Mouse (Mus musculus) kidney, embryonic 15.5 days (tissue): ENCODE measurements at regions not wholly inside any gene's neighbourhood (a gene's known extent, or its start where the extent isn't known, plus 50 kb on each side); places are given as distances from the start of the nearest gene placed in this dataset.

ENCODE experiments used
- ATAC-seq: fragments of 200-750 bp; cut with Nextera tagmentation; replicated peaks from 2 replicates; pipeline ENCODE4 v1.8.0; 2017; ENCODE audit warnings: moderate TSS enrichment; ENCODE audit not compliant: low FRiP score
- H3K27ac ChIP-seq: fragments of 300-500 bp; sonication (generic); 2 replicates; pipeline ENCODE4 v1.5.1; 2015; ENCODE audit warnings: mild to moderate bottlenecking, inconsistent platforms
- H3K27me3 ChIP-seq: fragments of 300-500 bp; sonication (generic); 2 replicates; pipeline ENCODE4 v1.6.1; 2015; ENCODE audit warnings: inconsistent platforms
- H3K36me3 ChIP-seq: fragments of 300-500 bp; sonication (generic); 2 replicates; pipeline ENCODE4 v1.6.1; 2015; ENCODE audit warnings: inconsistent platforms
- H3K4me1 ChIP-seq: fragments of 300-500 bp; sonication (generic); 2 replicates; pipeline ENCODE4 v1.6.1; 2015; ENCODE audit warnings: inconsistent platforms
- H3K4me2 ChIP-seq: fragments of 300-500 bp; sonication (generic); 2 replicates; pipeline ENCODE4 v1.6.1; 2015; ENCODE audit warnings: moderate library complexity, mild to moderate bottlenecking, inconsistent platforms
- H3K4me3 ChIP-seq: fragments of 300-500 bp; sonication (generic); replicated peaks from 2 replicates; pipeline ENCODE4 v1.5.1; 2015; ENCODE audit warnings: mild to moderate bottlenecking, inconsistent platforms
- H3K9ac ChIP-seq: fragments of 300-500 bp; sonication (generic); 2 replicates; pipeline ENCODE4 v1.6.1; 2015; ENCODE audit warnings: mild to moderate bottlenecking, inconsistent platforms
- H3K9me3 ChIP-seq: fragments of 300-500 bp; sonication (generic); replicated peaks from 2 replicates; pipeline ENCODE4 v1.6.1; 2016; ENCODE audit warnings: inconsistent platforms
- WGBS: fragments of 180-500 bp; shearing (Covaris S2); methylation state at CpG from one replicate; pipeline ENCODE4 v1.1.7; 2015; ENCODE audit warnings: mixed read lengths; 5-methylcytosine and 5-hydroxymethylcytosine counted together

GRCm38 (mm10) chr12:9279893-9280605 is 250.3 kb downstream of the Ttc32 start:
- no peaks in the 10 kb centered on the region for H3K36me3 ChIP-seq
- no peak overlapping the region for H3K9ac ChIP-seq
- no peak overlapping the region for H3K4me3 ChIP-seq
- no peaks in the 10 kb centered on the region for H3K9me3 ChIP-seq
- no peak overlapping the region for H3K4me2 ChIP-seq
- WGBS: 64% methylated on average over 5 of the region's 5 CpGs
- no peaks in the 10 kb centered on the region for H3K4me1 ChIP-seq
- ATAC-seq: no peak
- peaks cover 10% of the 10 kb centered on the region; the same call in 1 of the 2 replicates for H3K27me3 ChIP-seq
- H3K27ac ChIP-seq: no peak overlapping the region

DNA sequence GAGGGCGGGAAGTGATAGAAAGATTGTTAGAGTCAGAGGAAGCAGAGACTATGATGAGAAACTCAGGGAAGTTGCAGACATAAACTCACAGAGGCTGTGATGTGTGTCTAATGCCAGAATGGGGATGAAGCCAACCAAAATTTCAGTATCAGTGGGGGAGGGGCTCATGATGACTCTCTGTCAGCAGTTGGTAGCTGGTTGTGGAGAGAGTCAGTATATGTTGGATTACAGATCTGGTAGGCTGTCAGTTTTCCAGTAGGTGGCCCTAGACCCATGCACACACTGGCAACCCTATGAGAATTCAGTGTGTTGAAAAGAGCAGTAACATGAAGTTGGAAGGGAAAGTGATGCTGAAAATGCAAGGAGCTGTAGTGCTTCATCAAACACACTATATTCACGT is 257.5 kb downstream of the Ttc32 start:
- H3K27ac ChIP-seq: no peak overlapping the region
- no peaks in the 10 kb centered on the region for H3K36me3 ChIP-seq
- H3K9ac ChIP-seq: no peak overlapping the region
- WGBS: 92% methylated on average over 2 of the region's 2 CpGs
- no peaks in the 10 kb centered on the region for H3K27me3 ChIP-seq
- no peaks in the 10 kb centered on the region for H3K4me1 ChIP-seq
- no peak overlapping the region for H3K4me3 ChIP-seq
- no peak for ATAC-seq
- no peaks in the 10 kb centered on the region for H3K9me3 ChIP-seq
- no peak overlapping the region for H3K4me2 ChIP-seq

DNA sequence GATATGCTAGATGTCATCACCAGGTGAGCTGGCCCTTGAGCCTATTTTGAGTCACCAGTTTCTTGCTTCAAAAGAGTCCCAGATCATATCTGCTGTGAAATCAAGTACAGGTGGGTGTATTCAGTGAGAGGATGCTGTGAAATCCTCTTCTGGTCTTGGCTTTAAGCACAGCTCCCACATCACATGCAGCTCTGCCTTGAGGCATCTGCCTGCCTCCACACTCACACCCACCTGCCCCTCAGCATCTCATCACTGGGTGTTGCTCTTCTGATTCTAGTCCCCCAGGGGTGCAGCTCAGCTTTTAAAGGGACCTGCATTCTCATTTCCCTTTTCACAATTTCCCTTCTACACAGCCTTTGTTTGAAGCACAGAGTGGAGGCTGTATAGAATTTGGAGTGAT is 262.9 kb downstream of the Ttc32 start:
- H3K4me2 ChIP-seq: no peak overlapping the region

DNA sequence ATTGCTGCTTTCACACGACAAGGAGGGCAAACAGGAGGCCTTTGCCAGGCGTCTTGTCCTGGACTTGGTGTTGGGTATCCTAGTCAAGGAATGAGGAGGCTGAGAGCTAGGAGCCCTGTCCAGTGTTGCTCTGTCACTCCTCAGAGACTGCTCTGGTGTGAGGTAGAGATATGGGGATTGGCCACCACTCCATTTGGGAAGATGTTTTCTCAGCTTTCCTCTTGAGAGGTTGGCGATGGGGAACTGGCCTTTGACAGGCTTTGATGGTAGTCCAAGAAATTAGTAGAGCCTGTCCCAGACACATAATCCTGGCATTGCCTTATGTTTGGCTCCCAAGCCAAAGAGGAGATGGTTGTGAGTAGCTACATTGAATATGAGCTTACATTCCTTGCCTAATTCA is 265.4 kb downstream of the Ttc32 start:
- no peaks in the 10 kb centered on the region for H3K27me3 ChIP-seq
- no peak overlapping the region for H3K27ac ChIP-seq
- no peak overlapping the region for H3K4me3 ChIP-seq
- no peak overlapping the region for H3K4me2 ChIP-seq
- 83% methylated on average over 3 of the region's 3 CpGs for WGBS
- H3K4me1 ChIP-seq: no peaks in the 10 kb centered on the region
- no peaks in the 10 kb centered on the region for H3K36me3 ChIP-seq
- ATAC-seq: no peak
- no peak overlapping the region for H3K9ac ChIP-seq
- H3K9me3 ChIP-seq: no peaks in the 10 kb centered on the region

More for the DNA sequence above, 262.9 kb downstream of the Ttc32 start:
- no peaks in the 10 kb centered on the region for H3K4me1 ChIP-seq
- no peak overlapping the region for H3K4me3 ChIP-seq
- no peak for ATAC-seq
- H3K27me3 ChIP-seq: no peaks in the 10 kb centered on the region
- H3K27ac ChIP-seq: no peak overlapping the region
- no peak overlapping the region for H3K9ac ChIP-seq
- no peaks in the 10 kb centered on the region for H3K9me3 ChIP-seq
- no peaks in the 10 kb centered on the region for H3K36me3 ChIP-seq

DNA sequence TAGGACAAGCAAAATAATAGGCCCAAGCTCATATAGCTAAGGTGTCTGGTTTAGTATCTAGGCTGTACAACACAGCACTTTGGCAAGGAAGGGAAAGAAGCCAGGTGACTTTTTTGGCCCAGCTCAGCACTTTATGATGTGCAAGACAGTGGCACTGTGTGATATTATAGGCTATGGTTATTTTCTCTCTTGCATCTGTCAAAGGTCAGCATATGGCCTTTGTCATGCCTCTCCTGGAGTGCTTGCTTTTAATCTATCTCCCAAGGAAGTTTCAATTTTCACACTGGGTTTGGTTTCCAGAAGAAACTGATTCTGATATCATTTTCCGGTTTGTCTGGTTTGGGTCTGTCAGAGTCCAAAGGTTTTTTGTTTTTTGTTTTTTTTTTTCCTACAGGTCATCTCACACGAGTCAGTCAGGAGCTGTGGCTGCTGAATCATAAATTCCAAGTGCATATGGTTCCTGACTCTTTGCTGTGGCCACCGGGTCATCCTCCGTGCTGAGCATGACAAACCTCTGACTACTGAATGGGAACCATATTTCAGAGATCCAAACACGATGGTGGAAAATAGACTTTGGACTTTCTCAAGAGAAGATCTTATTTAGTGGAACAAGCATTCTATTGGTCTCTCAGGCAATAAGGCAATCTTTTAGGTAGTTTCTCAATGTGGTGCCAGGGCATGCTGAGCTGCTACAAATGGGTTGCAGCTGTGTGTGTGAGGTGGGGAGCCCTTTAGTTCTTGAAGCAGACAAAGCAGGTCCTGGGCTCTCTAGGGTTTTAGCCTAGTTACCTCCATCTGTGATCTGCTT is 269.3 kb downstream of the Ttc32 start:
- H3K4me3 ChIP-seq: no peak overlapping the region
- no peak overlapping the region for H3K27ac ChIP-seq
- H3K27me3 ChIP-seq: no peaks in the 10 kb centered on the region
- no peak overlapping the region for H3K9ac ChIP-seq
- WGBS: 36% methylated on average over 5 of the region's 5 CpGs
- no peaks in the 10 kb centered on the region for H3K36me3 ChIP-seq
- ATAC-seq: no peak
- H3K4me2 ChIP-seq: no peak overlapping the region
- no peaks in the 10 kb centered on the region for H3K9me3 ChIP-seq
- H3K4me1 ChIP-seq: no peaks in the 10 kb centered on the region

GRCm38 (mm10) chr12:9304146-9304545 is 265.8 kb upstream of the Osr1 start:
- no peaks in the 10 kb centered on the region for H3K4me1 ChIP-seq
- H3K9me3 ChIP-seq: no peaks in the 10 kb centered on the region
- no peaks in the 10 kb centered on the region for H3K27me3 ChIP-seq
- H3K36me3 ChIP-seq: no peaks in the 10 kb centered on the region
- no peak for ATAC-seq
- H3K27ac ChIP-seq: no peak overlapping the region
- H3K9ac ChIP-seq: no peak overlapping the region
- no peak overlapping the region for H3K4me2 ChIP-seq
- WGBS: 61% methylated on average over 2 of the region's 2 CpGs
- no peak overlapping the region for H3K4me3 ChIP-seq

GRCm38 (mm10) chr12:9337891-9338672 is 231.8 kb upstream of the Osr1 start:
- no peaks in the 10 kb centered on the region for H3K36me3 ChIP-seq
- H3K4me1 ChIP-seq: peaks cover 15% of the 10 kb centered on the region
- ATAC-seq: no peak
- no peak overlapping the region for H3K27ac ChIP-seq
- H3K9me3 ChIP-seq: no peaks in the 10 kb centered on the region
- no peak overlapping the region for H3K4me3 ChIP-seq
- 64% methylated on average over 5 of the region's 5 CpGs for WGBS
- no peak overlapping the region for H3K4me2 ChIP-seq
- no peak overlapping the region for H3K9ac ChIP-seq
- no peaks in the 10 kb centered on the region for H3K27me3 ChIP-seq

- Histone ChIP-seq H3K9ac (no peak overlapping the region), H3K9me3 (no peaks in the 10 kb centered on the region), H3K27ac (peak overlapping the region; percentile 1; the same call in 1 of the 2 replicates), H3K4me3 (no peak overlapping the region), H3K36me3 (no peaks in the 10 kb centered on the region), H3K27me3 (no peaks in the 10 kb centered on the region), H3K4me2 (peak overlapping the region; percentile 7; the same call in 1 of the 2 replicates), H3K4me1 (peaks cover 15% of the 10 kb centered on the region)
- peak; percentile 60 for ATAC-seq
- WGBS: 27% methylated on average over 7 of the region's 7 CpGs
Measured at GRCm38 (mm10) chr12:9338801-9339231, 231.1 kb upstream of the Osr1 start.

DNA sequence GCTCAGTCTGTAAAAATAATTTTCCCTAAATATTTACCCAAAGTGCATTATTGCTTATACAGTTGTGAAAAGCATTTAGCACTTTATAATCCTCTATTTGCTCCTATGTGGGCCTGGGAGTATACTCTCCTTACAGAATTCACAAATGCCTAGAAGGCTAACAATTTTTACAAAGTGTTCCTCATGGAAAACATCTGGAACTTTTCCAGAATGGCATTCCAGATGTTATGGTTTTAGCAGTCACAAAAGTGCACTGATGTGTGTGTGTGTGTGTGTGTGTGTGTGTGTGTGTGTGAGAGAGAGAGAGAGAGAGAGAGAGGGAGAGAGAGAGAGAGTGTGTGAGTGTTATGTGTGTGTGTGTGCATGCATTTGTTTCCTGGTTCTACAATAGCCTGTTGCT is 229.1 kb upstream of the Osr1 start:
- no peak overlapping the region for H3K4me3 ChIP-seq
- H3K27me3 ChIP-seq: no peaks in the 10 kb centered on the region
- H3K4me1 ChIP-seq: peaks cover 15% of the 10 kb centered on the region
- H3K9ac ChIP-seq: no peak overlapping the region
- H3K36me3 ChIP-seq: no peaks in the 10 kb centered on the region
- no peak for ATAC-seq
- H3K27ac ChIP-seq: no peak overlapping the region
- H3K4me2 ChIP-seq: no peak overlapping the region
- H3K9me3 ChIP-seq: no peaks in the 10 kb centered on the region

GRCm38 (mm10) chr12:9345359-9345758 is 224.6 kb upstream of the Osr1 start:
- WGBS: 32% methylated on average over 1 of the region's 1 CpGs
- Histone ChIP-seq H3K4me1 (no peaks in the 10 kb centered on the region), H3K27me3 (no peaks in the 10 kb centered on the region), H3K4me3 (no peak overlapping the region), H3K9ac (no peak overlapping the region), H3K36me3 (no peaks in the 10 kb centered on the region), H3K4me2 (no peak overlapping the region), H3K9me3 (no peaks in the 10 kb centered on the region), H3K27ac (no peak overlapping the region)
- no peak for ATAC-seq

GRCm38 (mm10) chr12:9355512-9355911 is 214.4 kb upstream of the Osr1 start:
- Histone ChIP-seq H3K4me3 (no peak overlapping the region), H3K36me3 (no peaks in the 10 kb centered on the region), H3K4me2 (no peak overlapping the region), H3K9ac (no peak overlapping the region), H3K27ac (no peak overlapping the region), H3K4me1 (no peaks in the 10 kb centered on the region), H3K9me3 (no peaks in the 10 kb centered on the region), H3K27me3 (no peaks in the 10 kb centered on the region)
- WGBS: 70% methylated on average over 4 of the region's 4 CpGs
- ATAC-seq: no peak

- H3K4me2 ChIP-seq: no peak overlapping the region
- H3K27me3 ChIP-seq: no peaks in the 10 kb centered on the region
- 77% methylated on average over 5 of the region's 5 CpGs for WGBS
- H3K27ac ChIP-seq: no peak overlapping the region
- H3K4me1 ChIP-seq: no peaks in the 10 kb centered on the region
- H3K9me3 ChIP-seq: no peaks in the 10 kb centered on the region
- no peak overlapping the region for H3K4me3 ChIP-seq
- ATAC-seq: no peak
- no peak overlapping the region for H3K9ac ChIP-seq
- H3K36me3 ChIP-seq: no peaks in the 10 kb centered on the region
Measured at GRCm38 (mm10) chr12:9357856-9358255, 212.1 kb upstream of the Osr1 start.
